In the genomic region with DNA sequence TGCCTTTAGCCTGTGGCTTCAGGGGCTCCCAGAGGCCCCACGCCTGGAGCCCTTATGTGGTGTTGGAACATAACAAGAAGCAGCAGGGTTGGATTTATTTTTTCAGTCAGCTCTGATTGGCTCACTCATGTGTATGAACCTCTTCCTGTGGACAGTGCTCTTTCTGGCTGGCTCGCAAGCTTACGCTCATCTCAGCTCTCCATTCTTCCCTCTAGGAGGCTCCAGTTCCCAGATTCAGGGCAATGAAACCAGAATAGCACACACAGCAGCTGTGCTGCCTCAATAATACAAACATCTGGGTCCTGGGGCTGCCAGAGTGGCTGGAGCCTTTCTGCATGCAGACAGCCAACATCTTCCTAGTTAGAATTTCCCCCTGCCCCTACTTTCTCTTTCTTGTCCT, we compare ENCODE assay signal across 7 mouse cellular contexts. TPM values are rescaled to one million over a fixed set of nuclear protein-coding genes. Genes with fewer than 3 reads are reported as not detected.
A peak's percentile ranks its signal among the peaks of the same experiment; 100 is the strongest.
DNase-seq lines count a peak whose midpoint lies in the region; ATAC-seq and TF ChIP-seq lines count a peak whose summit lies in the region.

No protein-coding gene starts in this region.

- H3K9me3 ChIP-seq in forebrain, embryonic 15.5 days = no peaks in the 10 kb centered on the region
- no peaks in the 10 kb centered on the region for H3K9me3 ChIP-seq in hindbrain, embryonic 16.5 days (ENCODE audit: control insufficient read depth, low read length)

- H3K27ac ChIP-seq in forebrain, embryonic 15.5 days (replicated peaks) = peak overlapping the region; percentile 44
- H3K27ac ChIP-seq in hindbrain, embryonic 16.5 days (ENCODE audit: low read depth, low read length) = peak overlapping the region; percentile 63
- H3K27ac ChIP-seq in olfactory bulb, adult 2 months (ENCODE audit: insufficient read depth, low read depth, low read length) = peak overlapping the region; percentile 95

- peaks cover 77% of the 10 kb centered on the region for H3K4me1 ChIP-seq in forebrain, embryonic 15.5 days
- peaks cover 46% of the 10 kb centered on the region for H3K4me1 ChIP-seq in hindbrain, embryonic 16.5 days (ENCODE audit: control insufficient read depth, insufficient read depth, low read depth, low read length)
- H3K4me1 ChIP-seq in olfactory bulb, adult 2 months (ENCODE audit: control insufficient read depth, insufficient read depth, low read length) = peaks cover 56% of the 10 kb centered on the region

- H3K4me2 ChIP-seq in forebrain, embryonic 15.5 days (replicated peaks) = no peak overlapping the region
- no peak overlapping the region for H3K4me2 ChIP-seq in hindbrain, embryonic 16.5 days (ENCODE audit: low read length)

- DNase-seq in urinary bladder, postnatal 14 days (ENCODE audit: low spot score) = peak; percentile 48
- no peak for DNase-seq in urinary bladder, postnatal 25 days (ENCODE audit: low spot score)
- peak; percentile 38 to 49 for DNase-seq in left cerebral cortex, postnatal 10 days (ENCODE audit: extremely low spot score in 1 of 2, low spot score in 2 of 2)
- no peak for DNase-seq in ovary, adult 18-20 months (ENCODE audit: low spot score)

- 0 out of 2 replicates have a peak, but pooled peaks have one; percentile 12 for ATAC-seq in forebrain, embryonic 15.5 days (replicated peaks)
- peak; percentile 32 for ATAC-seq in hindbrain, embryonic 16.5 days

- WGBS in forebrain, embryonic 15.5 days = 64% methylated on average over 3 of the region's 3 CpGs
- 32% methylated on average over 3 of the region's 3 CpGs for WGBS in hindbrain, embryonic 16.5 days
- WGBS in olfactory bulb, adult 2 months = 18% methylated on average over 3 of the region's 3 CpGs

- TF ChIP-seq CTCF in olfactory bulb, adult 2 months (IDR thresholded peaks at IDR 0.05; ENCODE audit: insufficient read depth, low read depth, low read length) = no peak

- H3K4me3 ChIP-seq in forebrain, embryonic 15.5 days = no peak overlapping the region
- H3K4me3 ChIP-seq in hindbrain, embryonic 16.5 days (ENCODE audit: low read length) = no peak overlapping the region
- no peak overlapping the region for H3K4me3 ChIP-seq in olfactory bulb, adult 2 months (ENCODE audit: insufficient read depth, low read depth, low read length)

- no peak for TF ChIP-seq POLR2A in olfactory bulb, adult 2 months (IDR thresholded peaks at IDR 0.05; ENCODE audit: insufficient read depth, low read depth, low read length)

- no peaks in the 10 kb centered on the region for H3K36me3 ChIP-seq in forebrain, embryonic 15.5 days
- H3K36me3 ChIP-seq in hindbrain, embryonic 16.5 days (ENCODE audit: control insufficient read depth, insufficient read depth, low read length) = no peaks in the 10 kb centered on the region

- H3K9ac ChIP-seq in forebrain, embryonic 15.5 days (replicated peaks) = no peak overlapping the region
- H3K9ac ChIP-seq in hindbrain, embryonic 16.5 days (ENCODE audit: low read depth, low read length) = peak overlapping the region; percentile 28; the same call in 1 of the 2 replicates

- intact Hi-C loops in left cerebral cortex, postnatal 10 days (cut with DNase I) = no loop called here

- no peaks in the 10 kb centered on the region for H3K27me3 ChIP-seq in forebrain, embryonic 15.5 days
- no peaks in the 10 kb centered on the region for H3K27me3 ChIP-seq in hindbrain, embryonic 16.5 days (replicated peaks; ENCODE audit: control insufficient read depth, insufficient read depth, low read length)

RNA-seq across cellular contexts. Expression of a gene that starts 20.1 kb away (rescaled TPM):
- not detected in 2 replicates for polyA plus RNA-seq in forebrain, embryonic 15.5 days (2015; fragmentation: Nextera tagmentation; extraction: Ambion mirVana)
- polyA plus RNA-seq in hindbrain, embryonic 16.5 days (2015; fragmentation: Nextera tagmentation; extraction: Ambion mirVana) = not detected in 2 replicates
- not detected for total RNA-seq in left cerebral cortex, postnatal 10 days (2021)
- not detected in 2 replicates for polyA plus RNA-seq in olfactory bulb, adult 2 months (2012; ENCODE audit: insufficient read depth, insufficient read length, low replicate concordance, missing spikeins)

RNA-seq across cellular contexts. Expression of a gene that starts 55.6 kb away (rescaled TPM):
- 31.5 and 32.1 TPM in 2 replicates for polyA plus RNA-seq in forebrain, embryonic 15.5 days (2015; fragmentation: Nextera tagmentation; extraction: Ambion mirVana)
- 67.1 and 74.8 TPM in 2 replicates for polyA plus RNA-seq in hindbrain, embryonic 16.5 days (2015; fragmentation: Nextera tagmentation; extraction: Ambion mirVana)
- total RNA-seq in left cerebral cortex, postnatal 10 days (2021) = 100 to 1,000 TPM; 137 to 142 TPM
- not detected in 2 replicates for polyA plus RNA-seq in olfactory bulb, adult 2 months (2012; ENCODE audit: insufficient read depth, insufficient read length, low replicate concordance, missing spikeins)

RNA-seq across cellular contexts. Expression of a gene that starts 59.9 kb away (rescaled TPM):
- 5.8 and 12.2 TPM in 2 replicates for polyA plus RNA-seq in forebrain, embryonic 15.5 days (2015; fragmentation: Nextera tagmentation; extraction: Ambion mirVana)
- 27.6 and 30.9 TPM in 2 replicates for polyA plus RNA-seq in hindbrain, embryonic 16.5 days (2015; fragmentation: Nextera tagmentation; extraction: Ambion mirVana)
- total RNA-seq in left cerebral cortex, postnatal 10 days (2021) = 1 to 10 TPM in 1 of 2 experiments, under 1 TPM in 1; 0.84 to 1.3 TPM
- not detected in 2 replicates for polyA plus RNA-seq in olfactory bulb, adult 2 months (2012; ENCODE audit: insufficient read depth, insufficient read length, low replicate concordance, missing spikeins)

Comparison
In these comparisons a context has a peak if more than half of its experiments do, and no peak if none do; other contexts are left out.
1. DNase-seq: peak in urinary bladder, postnatal 14 days (single experiment) and left cerebral cortex, postnatal 10 days (2 of 2); none in urinary bladder, postnatal 25 days (single experiment) and ovary, adult 18-20 months (single experiment).
2. H3K27ac ChIP-seq: peak in every context shown above with its lines; median percentile 95 in olfactory bulb, adult 2 months; 63 in hindbrain, embryonic 16.5 days; 44 in forebrain, embryonic 15.5 days.